Mouse (Mus musculus): ENCODE results near the gene Cygb. TPM values are rescaled to one million over a fixed set of nuclear protein-coding genes. Genes with fewer than 3 reads are reported as not detected.

Gene Cygb
- total and polyA plus RNA-seq, 3 experiments = 2.2 to 8.7 TPM; not detected in 1

GRCm38 (mm10) chr11:116671112-116671844, 17.2 kb upstream of the Cygb start:
- H3K4me1 ChIP-seq (ENCODE audit: control insufficient read depth in 1 of 2, insufficient read depth in 2 of 2, low read length in 2 of 2) = peaks cover 2 to 27% of the 10 kb centered on the region in 2 experiments
- H3K36me3 ChIP-seq (ENCODE audit: control insufficient read depth in 1 of 2, insufficient read depth in 2 of 2, low read length in 2 of 2) = peaks cover 11 to 38% of the 10 kb centered on the region in 2 experiments
- H3K9ac ChIP-seq (ENCODE audit: control insufficient read depth, low read depth, low read length, poor library complexity, severe bottlenecking) = peak overlapping the region; percentile 87
- peak overlapping the region; percentile 80 for H3K27ac ChIP-seq (ENCODE audit: control insufficient read depth, low read depth, low read length)
- peak; percentile 100 for DNase-seq (ENCODE audit: low read depth, low spot score)
- peak overlapping the region; percentile 30 to 84 for H3K4me3 ChIP-seq (ENCODE audit: control insufficient read depth in 1 of 2, insufficient read depth in 1 of 2, low read depth in 2 of 2, low read length in 2 of 2)
- no peak for TF ChIP-seq MXI1 (IDR thresholded peaks at IDR 0.05; ENCODE audit: low read depth, low read length)
- no peak for TF ChIP-seq EP300 (IDR thresholded peaks at IDR 0.05; ENCODE audit: low read depth in 1 of 2, low read length in 2 of 2)
- TF ChIP-seq MEF2A (IDR thresholded peaks at IDR 0.05; ENCODE audit: extremely low read depth, insufficient replicate concordance, low read depth, low read length, poor library complexity, severe bottlenecking) = no peak
- TF ChIP-seq MAZ (IDR thresholded peaks at IDR 0.05; ENCODE audit: low read depth, low read length) = no peak
- TF ChIP-seq USF2 (IDR thresholded peaks at IDR 0.05; ENCODE audit: borderline replicate concordance in 1 of 2, insufficient read depth in 1 of 2, low read depth in 1 of 2, low read length in 2 of 2) = no peak
- TF ChIP-seq POLR2A (IDR thresholded peaks at IDR 0.05; ENCODE audit: control insufficient read depth in 1 of 2, insufficient read depth in 1 of 2, low read depth in 1 of 2, low read length in 2 of 2, poor library complexity in 1 of 2) = peak; percentile 97 to 99
- peak; percentile 97 for TF ChIP-seq TBP (IDR thresholded peaks at IDR 0.05; ENCODE audit: low read depth, low read length)
- TF ChIP-seq KAT2A (conservative IDR thresholded peaks at IDR 0.05; ENCODE audit: low read depth, low read length) = peak; percentile 73
- no peak for TF ChIP-seq MAFK (IDR thresholded peaks at IDR 0.05; ENCODE audit: borderline replicate concordance, low read depth, low read length)
- no peak for TF ChIP-seq ZNF384 (IDR thresholded peaks at IDR 0.05; ENCODE audit: low read depth, low read length)
- TF ChIP-seq E2F4 (IDR thresholded peaks at IDR 0.05; ENCODE audit: borderline replicate concordance, low read depth, low read length) = no peak
- TF ChIP-seq RCOR1 (IDR thresholded peaks at IDR 0.05; ENCODE audit: low read depth, low read length) = no peak
- no peak for TF ChIP-seq POLR2AphosphoS2 (IDR thresholded peaks at IDR 0.05; ENCODE audit: low read length)
- TF ChIP-seq CHD2 (IDR thresholded peaks at IDR 0.05; ENCODE audit: low read length) = peak; percentile 98
- TF ChIP-seq TCF12 (IDR thresholded peaks at IDR 0.05; ENCODE audit: low read depth, low read length) = peak; percentile 78
- TF ChIP-seq TAL1 (IDR thresholded peaks at IDR 0.05; ENCODE audit: low read length) = no peak
- peak; percentile 12; the same call in 1 of the 2 replicates for TF ChIP-seq GATA1 (IDR thresholded peaks at IDR 0.05; ENCODE audit: low read depth, low read length)
- TF ChIP-seq MYB (IDR thresholded peaks at IDR 0.05; ENCODE audit: low read depth, low read length) = no peak
- TF ChIP-seq NRF1 (IDR thresholded peaks at IDR 0.05; ENCODE audit: insufficient read depth, low read depth, low read length, poor library complexity, severe bottlenecking) = peak; percentile 82
- TF ChIP-seq SIN3A (IDR thresholded peaks at IDR 0.05; ENCODE audit: low read length) = no peak
- peak; percentile 84 for TF ChIP-seq RAD21 (IDR thresholded peaks at IDR 0.05; ENCODE audit: low read depth, low read length)
- no peak for TF ChIP-seq CHD1 (IDR thresholded peaks at IDR 0.05; ENCODE audit: low read depth, low read length)
- 0 out of 2 replicates have a peak, but pooled peaks have one; percentile 92 for TF ChIP-seq POLR2AphosphoS5 (IDR thresholded peaks at IDR 0.05; ENCODE audit: borderline replicate concordance, low read depth, low read length)
- TF ChIP-seq MAX (IDR thresholded peaks at IDR 0.05; ENCODE audit: low read length) = no peak
- no peak for TF ChIP-seq ZKSCAN1 (IDR thresholded peaks at IDR 0.05; ENCODE audit: low read depth, low read length)
- TF ChIP-seq JUND (IDR thresholded peaks at IDR 0.05; ENCODE audit: low read depth, low read length) = no peak
- no peak for TF ChIP-seq BHLHE40 (IDR thresholded peaks at IDR 0.05; ENCODE audit: borderline replicate concordance, low read depth, low read length)
- no peak for TF ChIP-seq ZC3H11A (IDR thresholded peaks at IDR 0.05; ENCODE audit: low read depth, low read length)
- TF ChIP-seq HCFC1 (IDR thresholded peaks at IDR 0.05; ENCODE audit: low read depth, low read length) = peak; percentile 98
- TF ChIP-seq GABPA (IDR thresholded peaks at IDR 0.05; ENCODE audit: low read depth, low read length) = no peak
- peak; percentile 58 to 98 (median 81) for TF ChIP-seq CTCF (IDR thresholded peaks at IDR 0.05 in 2 of 3, conservative IDR thresholded peaks at IDR 0.05 in 1 of 3; ENCODE audit: control insufficient read depth in 1 of 3, insufficient read depth in 1 of 3, low read depth in 2 of 3, low read length in 3 of 3, poor library complexity in 1 of 3, severe bottlenecking in 1 of 3)
- TF ChIP-seq MYC (IDR thresholded peaks at IDR 0.05; ENCODE audit: low read depth, low read length) = peak; percentile 100
- peak; percentile 56 for TF ChIP-seq ELF1 (IDR thresholded peaks at IDR 0.05; ENCODE audit: low read depth, low read length)
- peak; percentile 90 for TF ChIP-seq SMC3 (IDR thresholded peaks at IDR 0.05; ENCODE audit: low read depth, low read length)
- H3K27me3 ChIP-seq (ENCODE audit: control insufficient read depth in 1 of 2, insufficient read depth in 2 of 2, low read length in 2 of 2) = no peaks in the 10 kb centered on the region
- H3K9me3 ChIP-seq (replicated peaks; ENCODE audit: insufficient read depth, low read length) = no peaks in the 10 kb centered on the region
- H3K79me2 ChIP-seq (ENCODE audit: control insufficient read depth, insufficient read depth, low read length, poor library complexity) = peaks cover 35% of the 10 kb centered on the region
